Comparison of ENCODE assay signal across 27 mouse cellular contexts in genomic region chr14:115179925-115180324, GRCm38 (mm10).
DNase-seq lines count a peak whose midpoint lies in the region; ATAC-seq and TF ChIP-seq lines count a peak whose summit lies in the region.
"Had no signal": no experiment of that assay in that cellular context is flagged by ENCODE, and none has a peak within 500 bp of the region (broad histone marks: within the 10 kb centered on the region; RNA-seq: fewer than 3 reads in every experiment).

No protein-coding gene starts in this region.

- no peak overlapping the region for H3K9ac ChIP-seq in neural tube, embryonic 11.5 days (ENCODE audit: low read length)
- H3K9ac ChIP-seq in neural tube, embryonic 15.5 days (replicated peaks): no peak overlapping the region
- H3K9ac ChIP-seq: embryonic facial prominence, embryonic 13.5 days; embryonic facial prominence, embryonic 15.5 days; forebrain, embryonic 12.5 days had no signal

- H3K9me3 ChIP-seq in neural tube, embryonic 11.5 days (ENCODE audit: control insufficient read depth, low read length): no peaks in the 10 kb centered on the region
- no peaks in the 10 kb centered on the region for H3K9me3 ChIP-seq in neural tube, embryonic 15.5 days (replicated peaks)
- H3K9me3 ChIP-seq: embryonic facial prominence, embryonic 13.5 days; embryonic facial prominence, embryonic 15.5 days; forebrain, embryonic 10.5 days; forebrain, embryonic 12.5 days had no signal

- H3K36me3 ChIP-seq in neural tube, embryonic 11.5 days (ENCODE audit: control insufficient read depth, insufficient read depth, low read length): no peaks in the 10 kb centered on the region
- H3K36me3 ChIP-seq in neural tube, embryonic 15.5 days: no peaks in the 10 kb centered on the region
- H3K36me3 ChIP-seq: embryonic facial prominence, embryonic 13.5 days; embryonic facial prominence, embryonic 15.5 days; forebrain, embryonic 10.5 days; forebrain, embryonic 12.5 days; G1E had no signal

- H3K4me1 ChIP-seq in neural tube, embryonic 11.5 days (ENCODE audit: control insufficient read depth, insufficient read depth, low read length): no peaks in the 10 kb centered on the region
- 0 out of 2 replicates have a peak, but pooled peaks cover 2% of the 10 kb centered on the region for H3K4me1 ChIP-seq in neural tube, embryonic 15.5 days
- H3K4me1 ChIP-seq: embryonic facial prominence, embryonic 13.5 days; embryonic facial prominence, embryonic 15.5 days; forebrain, embryonic 10.5 days; forebrain, embryonic 12.5 days had no signal

- ATAC-seq in neural tube, embryonic 11.5 days (ENCODE audit: insufficient read depth, low FRiP score, low TSS enrichment): peak; percentile 64; the same call in 1 of the 2 replicates
- no peak for ATAC-seq in neural tube, embryonic 15.5 days (ENCODE audit: low FRiP score)
- ATAC-seq: activated CD4-positive, CD25-positive, alpha-beta regulatory T cell, adult 4 months; forebrain, embryonic 14.5 days; forebrain, embryonic 16.5 days; Patski had no signal

- H3K27ac ChIP-seq in neural tube, embryonic 11.5 days (ENCODE audit: low read depth, low read length): no peak overlapping the region
- no peak overlapping the region for H3K27ac ChIP-seq in neural tube, embryonic 15.5 days (replicated peaks)
- no peak overlapping the region for H3K27ac ChIP-seq in gastrocnemius, adult 2 months
- H3K27ac ChIP-seq: embryonic facial prominence, embryonic 13.5 days; embryonic facial prominence, embryonic 15.5 days; forebrain, embryonic 10.5 days; forebrain, embryonic 12.5 days had no signal

- WGBS in neural tube, embryonic 11.5 days: 75% methylated on average over 5 of the region's 5 CpGs
- WGBS in neural tube, embryonic 15.5 days: 77% methylated on average over 5 of the region's 5 CpGs

- H3K4me3 ChIP-seq in neural tube, embryonic 11.5 days (ENCODE audit: low read depth, low read length): no peak overlapping the region
- no peak overlapping the region for H3K4me3 ChIP-seq in neural tube, embryonic 15.5 days (replicated peaks)
- no peak overlapping the region for H3K4me3 ChIP-seq in gastrocnemius, adult 2 months
- H3K4me3 ChIP-seq: embryonic facial prominence, embryonic 13.5 days; embryonic facial prominence, embryonic 15.5 days; erythroblast, embryonic 14.5 days; forebrain, embryonic 10.5 days; forebrain, embryonic 12.5 days had no signal

- no peak overlapping the region for H3K4me2 ChIP-seq in neural tube, embryonic 11.5 days (ENCODE audit: low read depth)
- H3K4me2 ChIP-seq in neural tube, embryonic 15.5 days: no peak overlapping the region
- H3K4me2 ChIP-seq: embryonic facial prominence, embryonic 13.5 days; embryonic facial prominence, embryonic 15.5 days; forebrain, embryonic 12.5 days had no signal

- H3K27me3 ChIP-seq in neural tube, embryonic 11.5 days (ENCODE audit: control insufficient read depth, insufficient read depth, low read length): no peaks in the 10 kb centered on the region
- no peaks in the 10 kb centered on the region for H3K27me3 ChIP-seq in neural tube, embryonic 15.5 days (replicated peaks)
- H3K27me3 ChIP-seq: embryonic facial prominence, embryonic 13.5 days; embryonic facial prominence, embryonic 15.5 days; forebrain, embryonic 12.5 days had no signal

- DNase-seq in neural tube, embryonic 11.5 days (ENCODE audit: low spot score): no peak
- DNase-seq in ES-CJ7 (ENCODE audit: low read depth, low spot score): peak; percentile 18
- DNase-seq in R1 (ENCODE audit: low read depth, low spot score): peak; percentile 51
- DNase-seq in mesoderm, embryonic 11.5 days (ENCODE audit: low read depth, low spot score): peak; percentile 8
- DNase-seq in gastrocnemius, adult 2 months: no peak
- DNase-seq in cerebellum, adult 11 months: no peak
- no peak for DNase-seq in layer of hippocampus, adult 8-10 months (ENCODE audit: low spot score in 2 of 2)
- DNase-seq: adrenal gland, adult 8-10 months; adrenal gland, postnatal 14 days; adrenal gland, postnatal 36 days; cerebellum, adult 18-20 months; cerebellum, adult 8-10 months; cerebellum, adult 9-11 months; cerebellum, postnatal 14 days; cerebellum, postnatal 36 days; embryo, embryonic 11 days had no signal

- TF ChIP-seq CTCF in gastrocnemius, adult 2 months (IDR thresholded peaks at IDR 0.05): no peak

- intact Hi-C loops in gastrocnemius, adult 2 months (cut with DNase I): no loop called here

Comparison
In these comparisons a context has a peak if more than half of its experiments do, and no peak if none do; other contexts are left out.
1. DNase-seq: peak in ES-CJ7 (single experiment), R1 (single experiment) and mesoderm, embryonic 11.5 days (single experiment); none in neural tube, embryonic 11.5 days (single experiment), gastrocnemius, adult 2 months (single experiment), cerebellum, adult 11 months (single experiment) and layer of hippocampus, adult 8-10 months (0 of 2).